Mouse (Mus musculus) MEL (cell line): ENCODE measurements around the gene Wdpcp. TPM values are rescaled to one million over a fixed set of nuclear protein-coding genes. Genes with fewer than 3 reads are reported as not detected.

Experiments used
- DNase-seq: peaks from one replicate; pipeline ENCODE4 v3.0.0; 2011; ENCODE audit warnings: low read depth, low spot score
- H3K27ac ChIP-seq: 2 replicates; pipeline ENCODE4 v1.5.1; 2012; ENCODE audit warnings: low read depth, mild to moderate bottlenecking, control low read depth, low read length, moderate library complexity; ENCODE audit not compliant: control insufficient read depth
- H3K27me3 ChIP-seq, 2 experiments: fragments of 150-350 bp in 1 of 2; sonication (generic) in 1 of 2; 2 replicates each; pipeline ENCODE4 v1.6.1; 2012; ENCODE audit warnings: low read length in 2 of 2, mild to moderate bottlenecking in 2 of 2, improper control_type of control experiment in 1 of 2, moderate library complexity in 1 of 2; ENCODE audit not compliant: insufficient read depth in 2 of 2, control insufficient read depth in 1 of 2
- H3K36me3 ChIP-seq, 2 experiments: 2 replicates each; pipeline ENCODE4 v1.6.1; 2012 to 2014; ENCODE audit warnings: low read length in 2 of 2, improper control_type of control experiment in 1 of 2, inconsistent platforms in 1 of 2, mild to moderate bottlenecking in 1 of 2; ENCODE audit not compliant: insufficient read depth in 2 of 2, control insufficient read depth in 1 of 2
- H3K4me1 ChIP-seq, 2 experiments: fragments of 150-350 bp in 1 of 2; sonication (generic) in 1 of 2; 2 replicates each; pipeline ENCODE4 v1.6.1; 2012; ENCODE audit warnings: low read length in 2 of 2, improper control_type of control experiment in 1 of 2, mild to moderate bottlenecking in 1 of 2; ENCODE audit not compliant: insufficient read depth in 2 of 2, control insufficient read depth in 1 of 2
- H3K4me3 ChIP-seq, 2 experiments: fragments of 150-350 bp in 1 of 2; sonication (generic) in 1 of 2; 2 replicates each; pipeline ENCODE4 v1.5.1; 2012; ENCODE audit warnings: low read depth in 2 of 2, low read length in 2 of 2, mild to moderate bottlenecking in 2 of 2, moderate library complexity in 2 of 2, control low read depth in 1 of 2, improper control_type of control experiment in 1 of 2; ENCODE audit not compliant: control insufficient read depth in 1 of 2, insufficient read depth in 1 of 2
- H3K79me2 ChIP-seq: 2 replicates; pipeline ENCODE4 v1.6.1; 2012; ENCODE audit warnings: mild to moderate bottlenecking, low read length, moderate library complexity; ENCODE audit not compliant: control insufficient read depth, poor library complexity, insufficient read depth
- H3K9ac ChIP-seq: 2 replicates; pipeline ENCODE4 v1.6.1; 2012; ENCODE audit warnings: low read depth, mild to moderate bottlenecking, control low read depth, low read length, moderate library complexity; ENCODE audit not compliant: control insufficient read depth, poor library complexity, severe bottlenecking
- H3K9me3 ChIP-seq: fragments of 150-350 bp; sonication (generic); replicated peaks from 2 replicates; pipeline ENCODE4 v1.6.1; 2012; ENCODE audit warnings: mild to moderate bottlenecking, low read length, improper control_type of control experiment, moderate library complexity; ENCODE audit not compliant: insufficient read depth
- BHLHE40 ChIP-seq: IDR thresholded peaks from 2 replicates; pipeline ENCODE4 v1.6.1; 2012; ENCODE audit warnings: low read depth, mild to moderate bottlenecking, inconsistent platforms, low read length, improper control_type of control experiment, borderline replicate concordance
- CHD1 ChIP-seq: IDR thresholded peaks from 2 replicates; pipeline ENCODE4 v1.6.1; 2012; ENCODE audit warnings: low read depth, mild to moderate bottlenecking, inconsistent platforms, low read length, improper control_type of control experiment
- ETS1 ChIP-seq: IDR thresholded peaks from 2 replicates; pipeline ENCODE4 v1.6.1; 2012; ENCODE audit warnings: low read depth, mild to moderate bottlenecking, inconsistent platforms, low read length, improper control_type of control experiment, moderate library complexity
- GATA1 ChIP-seq: IDR thresholded peaks from 2 replicates; pipeline ENCODE4 v1.6.1; 2011; ENCODE audit warnings: low read depth, low read length, improper control_type of control experiment
- HCFC1 ChIP-seq: IDR thresholded peaks from 2 replicates; pipeline ENCODE4 v1.6.1; 2012; ENCODE audit warnings: low read depth, mild to moderate bottlenecking, inconsistent platforms, low read length, improper control_type of control experiment, moderate library complexity
- MAZ ChIP-seq: IDR thresholded peaks from 2 replicates; pipeline ENCODE4 v1.6.1; 2012; ENCODE audit warnings: low read depth, mild to moderate bottlenecking, inconsistent platforms, low read length, improper control_type of control experiment
- MYC ChIP-seq: IDR thresholded peaks from 2 replicates; pipeline ENCODE4 v1.6.1; 2011; ENCODE audit warnings: low read depth, mild to moderate bottlenecking, low read length, improper control_type of control experiment, moderate library complexity
- NRF1 ChIP-seq: IDR thresholded peaks from 2 replicates; pipeline ENCODE4 v1.6.1; 2014; ENCODE audit warnings: low read depth, mild to moderate bottlenecking, inconsistent platforms, low read length, improper control_type of control experiment, moderate library complexity; ENCODE audit not compliant: poor library complexity, insufficient read depth, severe bottlenecking
- POLR2A ChIP-seq, 2 experiments: IDR thresholded peaks; 2 replicates each; pipeline ENCODE4 v1.6.1; 2011 to 2012; ENCODE audit warnings: low read length in 2 of 2, mild to moderate bottlenecking in 2 of 2, control low read depth in 1 of 2, improper control_type of control experiment in 1 of 2, low read depth in 1 of 2, moderate library complexity in 1 of 2; ENCODE audit not compliant: control insufficient read depth in 1 of 2, insufficient read depth in 1 of 2, poor library complexity in 1 of 2
- SIN3A ChIP-seq: IDR thresholded peaks from 2 replicates; pipeline ENCODE4 v1.6.1; 2012; ENCODE audit warnings: low read length, improper control_type of control experiment, inconsistent platforms
- SMC3 ChIP-seq: IDR thresholded peaks from 2 replicates; pipeline ENCODE4 v1.6.1; 2011; ENCODE audit warnings: low read depth, low read length, improper control_type of control experiment
- TAL1 ChIP-seq: IDR thresholded peaks from 2 replicates; pipeline ENCODE4 v1.6.1; 2012; ENCODE audit warnings: mild to moderate bottlenecking, inconsistent platforms, low read length, moderate library complexity, mixed read lengths
- TBP ChIP-seq: IDR thresholded peaks from 2 replicates; pipeline ENCODE4 v1.8.0; 2011; ENCODE audit warnings: low read depth, low read length, improper control_type of control experiment
- UBTF ChIP-seq: IDR thresholded peaks from 2 replicates; pipeline ENCODE4 v1.6.1; 2012; ENCODE audit warnings: low read depth, mild to moderate bottlenecking, inconsistent platforms, low read length, improper control_type of control experiment, moderate library complexity, borderline replicate concordance; ENCODE audit not compliant: insufficient read depth
- USF2 ChIP-seq, 2 experiments: IDR thresholded peaks; 2 replicates each; pipeline ENCODE4 v1.6.1; 2011 to 2012; ENCODE audit warnings: improper control_type of control experiment in 2 of 2, low read length in 2 of 2, borderline replicate concordance in 1 of 2, inconsistent platforms in 1 of 2, low read depth in 1 of 2, mild to moderate bottlenecking in 1 of 2; ENCODE audit not compliant: insufficient read depth in 1 of 2
- ZMIZ1 ChIP-seq: IDR thresholded peaks from 2 replicates; pipeline ENCODE4 v1.6.1; 2012; ENCODE audit warnings: low read depth, mild to moderate bottlenecking, inconsistent platforms, low read length, improper control_type of control experiment, moderate library complexity
- polyA plus RNA-seq, 2 experiments: library from polyadenylated mRNA; stranded (reverse) in 1 of 2; unstranded in 1 of 2; fragments of >175 nt in 1 of 2; fragments of >200 nt in 1 of 2; gene quantifications; 2 replicates each; pipeline versions ENCODE4 v1.2.1 to v1.2.4; 2012; ENCODE audit warnings: low replicate concordance in 2 of 2, low read depth in 1 of 2; ENCODE audit not compliant: insufficient read length in 2 of 2, insufficient read depth in 1 of 2, missing spikeins in 1 of 2
- total RNA-seq: library from RNA; depleted of rRNA; stranded (reverse); fragments of 300-350 nt; gene quantifications from 2 replicates; pipeline ENCODE4 v1.2.3, GENCODE M21; 2012

Wdpcp gene
- total and polyA plus RNA-seq, 3 experiments, result 0.81 to 1.3 TPM; not detected in 1

DNA sequence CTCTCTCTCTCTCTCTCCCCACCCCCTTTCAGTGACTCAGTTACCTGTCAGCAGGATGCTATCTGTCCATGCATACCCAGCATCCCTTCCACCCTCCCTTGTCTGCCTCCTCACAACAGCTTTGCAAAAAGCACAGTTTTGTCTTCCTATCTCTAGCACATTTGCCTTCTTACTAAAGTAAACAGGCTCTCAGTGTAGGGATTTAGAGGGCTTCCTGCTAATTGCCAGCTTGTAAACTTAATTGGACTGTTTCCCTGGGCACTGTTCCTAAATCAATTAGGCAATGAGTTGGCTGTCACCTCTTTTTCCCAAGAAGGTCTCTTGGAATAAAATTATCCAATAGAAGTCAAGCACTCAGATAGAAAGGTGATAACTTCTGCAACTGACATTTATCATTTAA, 141.5 kb downstream of the Wdpcp start:
- H3K79me2 ChIP-seq, result no peaks in the 10 kb centered on the region
- no peak for DNase-seq
- no peak overlapping the region for H3K27ac ChIP-seq
- no peak overlapping the region for H3K9ac ChIP-seq
- no peaks in the 10 kb centered on the region for H3K9me3 ChIP-seq
- H3K4me1 ChIP-seq, result no peaks in the 10 kb centered on the region
- H3K27me3 ChIP-seq, result no peaks in the 10 kb centered on the region
- TF ChIP-seq UBTF, result no peak
- TF ChIP-seq GATA1, result no peak
- no peak for TF ChIP-seq HCFC1
- TF ChIP-seq POLR2A (IDR thresholded peaks at IDR 0.05; ENCODE audit: control insufficient read depth in 1 of 2, insufficient read depth in 1 of 2, low read depth in 1 of 2, low read length in 2 of 2, poor library complexity in 1 of 2), result no peak
- TF ChIP-seq TAL1, result no peak
- TF ChIP-seq SIN3A, result no peak
- TF ChIP-seq CHD1, result no peak
- no peak for TF ChIP-seq SMC3
- no peak for TF ChIP-seq ETS1
- no peak for TF ChIP-seq MAZ
- no peak for TF ChIP-seq ZMIZ1
- H3K36me3 ChIP-seq, result no peaks in the 10 kb centered on the region
- no peak overlapping the region for H3K4me3 ChIP-seq

DNA sequence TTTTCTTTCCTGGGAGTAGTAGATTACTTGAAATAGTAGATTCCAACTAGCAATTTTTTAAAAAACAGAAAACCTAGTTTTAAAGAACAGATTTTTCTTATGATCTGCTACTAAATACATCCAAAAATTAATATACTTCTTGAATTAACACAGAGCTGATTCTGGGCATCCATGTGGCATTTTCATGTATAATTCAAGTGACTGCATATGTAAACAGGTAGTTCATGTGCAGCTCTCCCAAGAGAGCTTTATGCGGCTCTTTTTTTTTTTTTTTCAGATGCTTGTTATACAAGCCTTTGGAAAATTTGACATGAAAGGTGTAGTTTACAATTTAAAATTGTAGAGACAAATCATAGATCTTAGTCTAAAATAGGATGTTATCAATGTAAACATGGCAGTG, 142.0 kb downstream of the Wdpcp start:
- Histone ChIP-seq H3K27ac (no peak overlapping the region), H3K4me1 (no peaks in the 10 kb centered on the region), H3K27me3 (no peaks in the 10 kb centered on the region), H3K9ac (no peak overlapping the region), H3K79me2 (no peaks in the 10 kb centered on the region), H3K4me3 (no peak overlapping the region)
- no peak for TF ChIP-seq TBP
- TF ChIP-seq NRF1, result no peak
- no peak for TF ChIP-seq MYC
- TF ChIP-seq CHD1, result no peak
- no peak for TF ChIP-seq POLR2A (IDR thresholded peaks at IDR 0.05; ENCODE audit: control insufficient read depth in 1 of 2, insufficient read depth in 1 of 2, low read depth in 1 of 2, low read length in 2 of 2, poor library complexity in 1 of 2)
- no peak for TF ChIP-seq TAL1
- TF ChIP-seq GATA1, result no peak
- no peak for TF ChIP-seq BHLHE40
- TF ChIP-seq USF2 (IDR thresholded peaks at IDR 0.05; ENCODE audit: borderline replicate concordance in 1 of 2, insufficient read depth in 1 of 2, low read depth in 1 of 2, low read length in 2 of 2), result no peak
- no peak for TF ChIP-seq SIN3A
- TF ChIP-seq, all 39 proteins: peak for 0
- Histone ChIP-seq H3K9me3 (no peaks in the 10 kb centered on the region), H3K36me3 (no peaks in the 10 kb centered on the region)
- DNase-seq, result no peak
